Mouse (Mus musculus): Measurements from ENCODE around the gene Cxcl16. TPM values are rescaled to one million over a fixed set of nuclear protein-coding genes. Genes with fewer than 3 reads are reported as not detected.

Cxcl16 gene
- 1 to 10 TPM in 1 of 2 experiments, under 1 TPM in 1; 0.62 to 3.5 TPM for polyA plus RNA-seq (2017; shearing (Covaris generic))

GRCm38 (mm10) chr11:70459601-70460101 lies at the start of gene Cxcl16:
Gene Cxcl16, minus strand, starts transcription at chr11:70459984.

GRCm38 (mm10) chr11:70504970-70505369 lies 45.2 kb upstream of the Cxcl16 start, which contains the start of gene Tm4sf5:
Gene Tm4sf5, plus strand, starts transcription at chr11:70505244.

GRCm38 (mm10) chr11:70458688-70459600 lies 840 bp downstream of the Cxcl16 start, which contains the start of gene Zmynd15:
Gene Zmynd15, plus strand, starts transcription at chr11:70459433.

GRCm38 (mm10) chr11:70451797-70452498 lies 7.8 kb downstream of the Cxcl16 start, which contains the start of gene Med11:
Gene Med11, plus strand, starts transcription at chr11:70451919.

GRCm38 (mm10) chr11:70432048-70432894 lies 27.5 kb downstream of the Cxcl16 start, which contains the start of gene Arrb2:
Gene Arrb2, plus strand, starts transcription at chr11:70432635.

GRCm38 (mm10) chr11:70409594-70410296 lies 50.0 kb downstream of the Cxcl16 start, which contains the start of gene Pelp1:
Gene Pelp1, minus strand, starts transcription at chr11:70410031.

Other genes with a start within 250 kb of the Cxcl16 start
- gene Slc16a11, start 247.2 kb downstream of the Cxcl16 start, polyA plus RNA-seq (2017; shearing (Covaris generic)), result under 1 TPM; 0.21 to 0.60 TPM
- 1 to 10 TPM; 2.8 to 3.6 TPM for gene Slc16a13, start 238.9 kb downstream of the Cxcl16 start, polyA plus RNA-seq (2017; shearing (Covaris generic))
- not detected for gene Bcl6b, start 230.2 kb downstream of the Cxcl16 start, polyA plus RNA-seq (2017; shearing (Covaris generic))
- gene 0610010K14Rik, start 222.1 kb downstream of the Cxcl16 start, polyA plus RNA-seq (2017; shearing (Covaris generic)), result 100 to 1,000 TPM; 171 to 200 TPM
- 1 to 10 TPM; 5.1 to 5.8 TPM for gene Gm21988, start 220.2 kb downstream of the Cxcl16 start, polyA plus RNA-seq (2017; shearing (Covaris generic))
- gene Rnasek, start 220.1 kb downstream of the Cxcl16 start, polyA plus RNA-seq (2017; shearing (Covaris generic)), result 100 to 1,000 TPM; 279 to 287 TPM
- gene Alox12, start 204.6 kb downstream of the Cxcl16 start, polyA plus RNA-seq (2017; shearing (Covaris generic)), result not detected
- gene Alox12e, start 137.4 kb downstream of the Cxcl16 start, polyA plus RNA-seq (2017; shearing (Covaris generic)), result under 1 TPM in 1 of 2 experiments, not detected in 1; 0.26 TPM
- gene Alox15, start 108.0 kb downstream of the Cxcl16 start, polyA plus RNA-seq (2017; shearing (Covaris generic)), result 1 to 10 TPM in 1 of 2 experiments, under 1 TPM in 1; 0.67 to 2.4 TPM
- 10 to 100 TPM in 1 of 2 experiments, 1 to 10 TPM in 1; 8.7 to 12.7 TPM for gene Pelp1, start 50.0 kb downstream of the Cxcl16 start, polyA plus RNA-seq (2017; shearing (Covaris generic))
- gene Arrb2, start 27.3 kb downstream of the Cxcl16 start, polyA plus RNA-seq (2017; shearing (Covaris generic)), result 100 to 1,000 TPM; 315 to 338 TPM
- gene Med11, start 8.1 kb downstream of the Cxcl16 start, polyA plus RNA-seq (2017; shearing (Covaris generic)), result 10 to 100 TPM; 74.9 to 86.6 TPM
- gene Zmynd15, start 551 bp downstream of the Cxcl16 start, polyA plus RNA-seq (2017; shearing (Covaris generic)), result not detected
- 1 to 10 TPM; 1.9 to 3.4 TPM for gene Tm4sf5, start 45.3 kb upstream of the Cxcl16 start, polyA plus RNA-seq (2017; shearing (Covaris generic))
- gene Vmo1, start 54.6 kb upstream of the Cxcl16 start, polyA plus RNA-seq (2017; shearing (Covaris generic)), result not detected
- under 1 TPM in 1 of 2 experiments, not detected in 1; 0.52 TPM for gene Gltpd2, start 59.2 kb upstream of the Cxcl16 start, polyA plus RNA-seq (2017; shearing (Covaris generic))
- gene Psmb6, start 65.4 kb upstream of the Cxcl16 start, polyA plus RNA-seq (2017; shearing (Covaris generic)), result 100 to 1,000 TPM; 304 to 369 TPM
- not detected for gene Gm40193, start 73.0 kb upstream of the Cxcl16 start, polyA plus RNA-seq (2017; shearing (Covaris generic))
- 1 to 10 TPM; 2.3 to 3.0 TPM for gene Pld2, start 80.1 kb upstream of the Cxcl16 start, polyA plus RNA-seq (2017; shearing (Covaris generic))
- 10 to 100 TPM; 14.6 to 17.0 TPM for gene Mink1, start 102.9 kb upstream of the Cxcl16 start, polyA plus RNA-seq (2017; shearing (Covaris generic))
- gene 4930544D05Rik, start 155.9 kb upstream of the Cxcl16 start, polyA plus RNA-seq (2017; shearing (Covaris generic)), result under 1 TPM in 1 of 2 experiments, not detected in 1; 0.26 TPM
- gene Chrne, start 159.2 kb upstream of the Cxcl16 start, polyA plus RNA-seq (2017; shearing (Covaris generic)), result 1 to 10 TPM in 1 of 2 experiments, under 1 TPM in 1; 0.88 to 1.7 TPM
- gene Gp1ba, start 179.1 kb upstream of the Cxcl16 start, polyA plus RNA-seq (2017; shearing (Covaris generic)), result under 1 TPM in 1 of 2 experiments, not detected in 1; 0.90 TPM
- 100 to 1,000 TPM; 284 to 341 TPM for gene Rnf167, start 187.3 kb upstream of the Cxcl16 start, polyA plus RNA-seq (2017; shearing (Covaris generic))
- gene Slc25a11, start 187.5 kb upstream of the Cxcl16 start, polyA plus RNA-seq (2017; shearing (Covaris generic)), result 100 to 1,000 TPM; 159 to 161 TPM
- gene Pfn1, start 194.7 kb upstream of the Cxcl16 start, polyA plus RNA-seq (2017; shearing (Covaris generic)), result 1,000 to 10,000 TPM; 4,890 to 5,701 TPM
- 10 to 100 TPM; 16.2 to 18.7 TPM for gene Eno3, start 197.2 kb upstream of the Cxcl16 start, polyA plus RNA-seq (2017; shearing (Covaris generic))
- gene Spag7, start 209.4 kb upstream of the Cxcl16 start, polyA plus RNA-seq (2017; shearing (Covaris generic)), result 10 to 100 TPM; 76.6 to 85.5 TPM
- 10 to 100 TPM; 29.8 to 41.1 TPM for gene Camta2, start 228.1 kb upstream of the Cxcl16 start, polyA plus RNA-seq (2017; shearing (Covaris generic))
- under 1 TPM in 1 of 2 experiments, not detected in 1; 0.27 TPM for gene Inca1, start 240.2 kb upstream of the Cxcl16 start, polyA plus RNA-seq (2017; shearing (Covaris generic))
- 1 to 10 TPM; 2.6 to 3.9 TPM for gene Kif1c, start 240.6 kb upstream of the Cxcl16 start, polyA plus RNA-seq (2017; shearing (Covaris generic))

Measured in activated CD4-positive, CD25-positive, alpha-beta regulatory T cell (primary cell).